Mouse (Mus musculus): ENCODE measurements around the gene Ccdc82.

The Ccdc82 gene

DNA sequence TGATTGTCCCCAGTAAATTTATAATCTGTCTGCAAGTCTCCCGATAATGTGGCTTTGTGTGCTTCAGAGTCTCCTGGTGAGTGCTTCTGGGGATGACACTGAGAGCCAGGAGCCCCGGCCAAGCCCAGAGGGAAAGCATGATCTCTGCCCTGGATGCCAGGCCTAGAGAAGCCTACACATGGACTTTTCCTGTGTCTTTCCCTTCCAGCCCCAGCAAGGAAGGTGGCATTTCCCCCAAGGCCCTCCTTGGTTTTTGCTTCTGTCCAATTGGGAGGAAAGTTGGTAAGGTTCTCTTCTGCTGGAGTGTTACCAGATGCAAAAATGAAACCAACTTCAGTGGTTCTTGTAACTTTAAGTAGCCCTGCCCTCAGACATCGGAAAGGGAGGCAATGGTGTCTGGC, 53.3 kb downstream of the Ccdc82 start:
- DNase-seq, result no peak

DNA sequence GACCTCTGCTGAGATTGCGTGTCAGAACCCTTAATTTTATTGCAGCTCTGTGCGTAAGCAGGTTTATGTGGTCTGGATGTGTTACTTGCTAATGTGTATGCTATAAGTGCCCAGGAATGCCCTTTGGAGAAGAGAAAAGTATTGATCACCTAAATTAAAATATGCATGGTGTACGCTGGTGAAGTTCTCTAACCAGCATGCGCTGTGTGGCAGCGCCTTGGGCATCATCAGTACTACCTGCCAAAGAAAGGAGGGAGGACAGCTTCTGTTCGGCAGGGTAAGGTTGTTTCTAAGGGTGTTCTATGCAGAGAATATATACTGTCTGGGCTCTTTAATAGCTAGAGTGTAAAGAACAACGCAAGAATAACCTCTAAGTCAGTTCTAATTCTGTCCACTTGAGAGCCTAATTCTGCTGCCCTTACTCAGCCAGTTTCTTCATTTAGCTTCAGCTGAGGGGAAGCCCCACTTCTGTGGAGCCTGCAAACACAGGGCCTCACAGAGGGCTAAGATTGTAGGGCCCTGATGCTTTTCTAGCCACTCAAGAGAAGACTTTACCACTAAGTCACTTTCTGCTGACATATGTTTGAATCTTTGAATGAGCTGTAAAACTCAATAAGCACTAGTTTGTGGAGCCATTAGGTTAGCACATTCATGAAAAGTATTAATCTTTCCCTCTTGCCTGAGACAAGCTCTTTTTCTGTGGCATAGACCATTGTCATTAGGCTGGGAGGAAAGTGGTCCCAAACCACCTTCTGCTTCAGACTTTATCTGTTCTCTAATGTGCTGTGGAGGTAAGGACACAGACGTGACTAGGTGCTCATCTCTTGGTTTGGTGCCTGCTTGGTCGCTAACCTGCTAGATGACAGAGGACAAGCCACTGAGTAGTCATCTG, 54.4 kb downstream of the Ccdc82 start:
- DNase-seq, result no peak

DNA sequence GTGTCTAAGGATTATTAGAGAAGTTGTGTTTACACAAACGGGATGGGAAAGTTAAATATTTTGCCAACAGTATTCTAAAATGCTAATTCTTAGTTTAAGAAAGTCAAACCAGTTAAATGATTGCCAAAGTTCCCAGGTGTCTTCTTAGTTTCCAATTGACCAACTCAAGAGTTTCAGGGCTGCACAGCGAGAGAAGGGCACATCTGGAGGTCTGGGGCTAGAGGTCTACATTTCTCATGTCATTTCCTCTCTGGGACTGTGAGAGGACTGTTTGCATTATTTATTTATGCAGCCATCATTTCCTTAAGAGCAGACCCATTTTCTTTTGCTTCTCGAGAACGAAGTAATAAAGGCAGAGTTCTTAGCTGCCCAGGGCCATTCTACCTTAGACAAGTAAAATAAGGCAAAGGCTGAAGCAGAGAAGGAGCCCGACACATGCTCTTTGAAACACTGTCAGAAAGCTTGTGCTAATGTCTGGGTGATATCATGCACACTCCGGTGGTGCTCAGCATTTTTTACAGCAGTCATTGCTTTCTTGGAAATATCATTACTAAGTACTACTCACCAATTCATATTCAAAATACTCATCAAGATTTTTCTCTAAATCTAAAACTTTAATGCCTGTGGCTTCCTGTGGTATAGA, 55.5 kb downstream of the Ccdc82 start:
- no peak for DNase-seq

DNA sequence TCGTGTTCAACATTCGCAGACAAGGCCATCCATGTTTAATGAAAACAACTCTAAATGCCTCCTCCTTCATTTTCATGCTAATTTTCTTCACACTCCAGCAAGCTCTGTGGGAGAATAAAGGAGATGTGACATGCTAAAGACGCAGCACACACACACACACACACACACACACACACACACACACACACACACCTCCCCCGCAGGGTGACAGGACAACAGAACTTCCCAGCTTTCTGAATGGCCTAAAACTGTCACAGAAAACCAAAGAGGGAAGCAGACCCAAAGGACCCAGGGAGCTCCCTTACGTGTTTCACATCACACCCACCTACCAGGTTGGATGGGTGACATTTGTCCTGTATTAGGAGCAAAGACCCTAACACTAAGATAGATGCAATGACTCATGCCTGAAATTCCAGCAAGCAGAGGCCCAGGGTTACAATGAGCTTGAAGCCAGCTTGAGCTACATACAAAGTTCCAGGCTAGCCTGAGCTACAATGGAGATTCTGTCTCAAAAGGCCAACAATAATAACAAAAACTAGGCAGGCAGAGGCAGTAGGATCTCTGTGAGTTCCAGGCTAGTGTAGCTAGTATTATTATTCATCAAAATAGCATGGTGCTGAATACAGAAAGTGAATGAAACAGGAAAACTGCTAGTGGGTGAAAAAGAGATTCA, 56.5 kb downstream of the Ccdc82 start:
- DNase-seq, result peak; percentile 39

DNA sequence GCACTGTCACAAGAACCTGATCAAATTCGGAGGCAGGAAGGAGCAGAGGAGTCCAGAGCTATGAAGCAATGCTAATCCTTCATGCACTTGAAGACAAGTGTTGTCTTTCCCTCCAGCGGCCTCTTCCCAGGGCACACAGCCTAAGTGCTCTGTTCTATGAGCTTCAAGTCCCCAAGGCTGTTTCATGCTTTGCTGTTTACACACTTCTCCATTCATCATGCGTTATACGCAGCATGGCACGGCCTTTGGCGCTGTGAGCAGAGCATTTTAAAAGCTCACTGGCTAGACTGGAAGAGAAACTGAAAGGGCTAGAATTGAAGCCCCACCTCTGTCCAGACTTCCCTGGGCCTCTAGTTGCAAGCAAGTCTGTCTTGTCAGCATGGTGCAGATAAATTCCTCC, 57.2 kb downstream of the Ccdc82 start:
- DNase-seq, result no peak

DNA sequence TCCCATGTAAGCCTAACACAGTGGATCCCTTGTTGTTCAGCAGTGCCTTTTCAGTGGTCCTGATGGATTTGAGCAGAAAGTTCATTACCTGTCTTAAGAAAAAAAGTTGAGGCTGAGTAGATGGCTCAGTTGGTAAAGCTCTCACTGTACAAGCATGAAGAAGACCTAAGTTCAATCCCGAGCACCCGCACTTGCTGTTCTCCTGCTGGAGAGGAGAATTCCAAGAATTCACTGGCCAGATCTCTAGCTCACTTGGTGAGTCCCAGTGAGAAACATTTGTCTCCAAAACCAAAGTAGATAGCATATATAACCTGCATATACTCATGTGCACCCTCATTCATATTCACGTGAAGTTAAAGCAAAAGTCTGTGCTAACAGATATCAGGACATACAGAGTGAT, 59.7 kb downstream of the Ccdc82 start:
- no peak for DNase-seq

DNA sequence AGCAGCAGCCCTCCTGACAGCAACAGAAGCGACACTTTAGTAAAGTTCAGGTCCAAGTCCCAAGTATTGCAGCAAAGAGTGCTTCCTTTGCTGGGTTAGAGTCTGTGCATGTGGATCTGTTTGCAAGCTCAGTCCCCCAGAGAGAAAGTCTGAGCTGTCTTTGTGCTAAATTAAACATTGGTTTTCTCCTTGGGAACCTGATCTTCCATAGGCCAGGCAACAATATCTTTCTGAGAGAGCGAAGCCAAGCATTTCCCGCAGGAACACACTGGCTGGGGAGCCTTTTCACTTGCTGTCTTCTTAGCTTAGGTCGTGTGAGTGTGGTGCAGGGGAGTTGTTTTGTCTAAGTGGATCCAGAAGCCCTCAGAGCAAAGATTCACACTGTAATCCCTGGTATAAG, 60.5 kb downstream of the Ccdc82 start:
- DNase-seq, result no peak

DNA sequence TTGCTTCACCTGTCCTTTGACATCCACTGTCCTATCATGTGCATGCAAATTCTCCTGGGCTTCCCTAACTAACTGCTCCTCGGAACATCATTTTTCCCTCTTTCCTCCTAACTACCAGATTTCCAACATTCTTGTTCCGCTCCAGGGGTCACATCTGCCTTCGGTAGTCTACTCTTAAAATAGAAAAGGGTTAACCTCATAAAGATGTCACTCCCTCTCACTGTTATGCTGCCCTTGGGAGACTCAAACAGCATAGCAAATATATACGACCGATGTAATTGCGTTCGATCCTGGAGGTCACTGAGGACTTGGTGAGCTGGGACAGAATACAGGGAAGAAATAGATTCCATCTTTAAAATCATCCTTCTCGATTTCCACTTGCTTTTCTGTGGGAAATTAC, 62.0 kb downstream of the Ccdc82 start:
- no peak for DNase-seq

DNA sequence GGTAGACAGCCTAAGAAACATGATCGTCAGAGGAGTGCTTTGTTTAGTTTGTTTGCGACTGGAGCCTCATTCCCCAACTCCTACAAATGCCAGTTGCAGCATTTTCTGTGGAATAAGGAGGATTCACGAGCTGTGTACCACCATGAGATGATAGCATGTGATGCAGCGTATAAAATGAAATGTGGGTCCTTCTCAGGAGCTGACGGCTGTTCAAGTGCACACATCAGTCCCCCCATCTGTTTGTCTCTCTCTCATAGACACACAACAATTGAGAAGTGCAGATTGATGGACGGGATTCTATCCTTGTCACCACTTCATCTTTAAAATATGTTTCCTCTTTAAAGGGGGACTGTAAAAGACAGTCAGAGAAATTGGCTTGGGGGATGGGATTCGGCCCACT, 63.1 kb downstream of the Ccdc82 start:
- no peak for DNase-seq

DNA sequence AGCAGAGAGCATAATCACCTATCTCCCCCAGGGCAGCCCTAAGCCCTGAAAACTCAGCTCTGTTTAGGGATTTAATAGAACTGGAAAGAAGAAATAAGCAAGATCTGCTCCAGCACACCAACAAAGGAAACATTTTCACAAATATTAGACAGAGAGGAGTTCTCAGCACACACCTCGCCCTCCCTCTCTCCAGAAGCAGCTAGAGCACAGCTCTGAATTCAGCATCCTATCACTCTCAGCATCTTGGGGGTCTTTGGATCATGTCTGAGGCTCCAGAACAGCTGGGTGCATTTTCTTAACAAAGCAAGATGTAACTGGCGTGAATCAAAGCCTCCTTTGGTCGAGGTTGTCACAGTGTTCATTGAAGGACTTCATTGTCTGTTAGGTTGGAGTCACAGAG, 63.5 kb downstream of the Ccdc82 start:
- DNase-seq, result no peak

DNA sequence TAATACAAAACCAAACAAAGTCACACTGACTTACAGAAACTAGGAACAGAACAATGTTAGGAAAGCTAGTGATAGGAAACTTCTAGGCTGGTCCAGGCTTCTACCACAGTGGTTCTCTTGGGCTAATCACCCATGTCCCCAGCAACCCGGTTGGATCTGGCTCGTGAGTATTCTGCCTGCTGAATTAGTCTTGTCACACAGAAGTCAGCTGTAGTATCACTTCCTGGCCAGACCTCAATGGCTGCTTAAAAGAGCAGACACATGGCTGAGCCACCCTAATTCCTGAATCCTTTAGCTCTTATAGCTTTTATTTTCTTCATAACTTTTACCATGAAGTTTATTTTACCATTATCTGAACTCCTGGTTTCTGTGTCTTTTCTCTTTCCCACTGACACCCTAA, 64.3 kb downstream of the Ccdc82 start:
- no peak for DNase-seq

DNA sequence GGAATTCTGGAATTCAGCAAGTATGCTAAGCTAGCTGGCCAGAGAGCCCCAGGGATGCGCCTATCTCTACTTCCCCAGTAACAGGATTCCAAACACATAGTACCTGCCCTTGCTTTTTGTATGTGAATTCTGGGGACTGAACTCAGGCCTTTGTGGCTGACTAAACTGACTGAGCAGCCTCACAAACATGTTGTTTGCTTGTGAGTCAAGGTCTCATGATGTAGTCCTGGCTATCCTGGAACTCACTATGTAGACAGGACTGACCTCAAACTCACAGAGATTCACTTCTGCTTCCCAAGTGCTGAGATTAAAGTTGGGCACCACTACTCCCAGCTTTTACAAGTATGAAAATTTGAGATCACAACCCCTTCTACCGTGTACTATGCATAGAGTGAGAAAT, 67.2 kb downstream of the Ccdc82 start:
- DNase-seq, result no peak

DNA sequence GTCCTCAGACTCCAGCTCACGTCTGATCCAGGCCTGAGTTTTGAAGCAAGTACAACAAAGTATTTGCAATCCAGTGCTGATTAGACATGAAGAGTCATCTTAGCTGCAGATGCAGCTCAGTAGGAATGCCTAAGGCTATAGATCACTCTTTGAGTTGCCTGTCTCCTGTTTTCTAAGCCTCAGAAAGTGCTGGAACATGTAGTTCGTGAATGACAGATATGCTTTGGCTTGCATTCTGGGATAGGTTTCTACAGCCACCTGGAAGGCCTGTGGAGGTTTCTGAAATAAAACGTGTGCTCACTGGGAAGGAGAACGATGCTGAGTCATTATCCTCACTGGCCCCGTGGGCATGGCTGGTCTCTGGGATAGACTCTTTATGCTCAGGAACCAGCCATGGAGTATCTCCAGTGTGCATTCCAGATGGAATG, 67.8 kb downstream of the Ccdc82 start:
- DNase-seq, result no peak

DNA sequence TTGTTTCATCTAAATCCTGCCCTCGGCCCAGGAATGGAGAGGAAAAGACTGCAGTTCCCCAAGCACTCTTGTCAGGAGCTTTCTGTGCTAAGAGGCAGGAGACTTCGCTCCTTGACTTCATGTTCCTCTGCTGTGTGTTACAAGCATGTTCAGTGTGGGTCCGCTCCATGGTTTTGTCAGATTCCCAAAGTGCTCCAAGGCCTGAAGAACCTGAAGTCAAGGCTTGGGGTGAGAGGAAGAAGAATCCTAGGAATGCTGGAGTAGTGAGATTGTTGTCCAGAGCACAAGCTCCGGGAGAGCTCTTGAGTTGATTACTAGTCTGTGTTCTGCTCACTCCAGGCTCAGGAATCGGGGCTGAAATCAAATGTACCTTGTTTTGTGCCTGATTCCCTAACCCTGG, 68.6 kb downstream of the Ccdc82 start:
- DNase-seq, result no peak

DNA sequence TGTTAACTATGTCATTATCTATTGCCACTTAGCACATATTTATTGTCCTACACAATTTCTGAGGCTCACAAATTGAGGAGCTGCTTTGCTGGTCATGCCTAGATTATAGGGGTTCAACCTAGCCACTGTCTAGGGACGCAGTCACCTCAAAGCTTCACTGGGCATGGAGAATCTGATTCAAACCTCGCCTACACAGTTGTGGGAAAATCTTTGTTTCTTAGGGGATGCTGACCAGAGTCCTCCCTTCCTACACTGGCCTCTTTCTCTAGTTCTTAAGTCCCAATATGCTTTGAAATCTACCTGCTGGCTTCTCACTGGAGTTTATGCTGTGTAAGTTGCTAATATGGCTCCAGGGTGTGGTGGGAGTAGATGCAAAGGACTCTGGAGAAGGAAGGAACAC, 72.8 kb downstream of the Ccdc82 start:
- DNase-seq, result no peak

DNA sequence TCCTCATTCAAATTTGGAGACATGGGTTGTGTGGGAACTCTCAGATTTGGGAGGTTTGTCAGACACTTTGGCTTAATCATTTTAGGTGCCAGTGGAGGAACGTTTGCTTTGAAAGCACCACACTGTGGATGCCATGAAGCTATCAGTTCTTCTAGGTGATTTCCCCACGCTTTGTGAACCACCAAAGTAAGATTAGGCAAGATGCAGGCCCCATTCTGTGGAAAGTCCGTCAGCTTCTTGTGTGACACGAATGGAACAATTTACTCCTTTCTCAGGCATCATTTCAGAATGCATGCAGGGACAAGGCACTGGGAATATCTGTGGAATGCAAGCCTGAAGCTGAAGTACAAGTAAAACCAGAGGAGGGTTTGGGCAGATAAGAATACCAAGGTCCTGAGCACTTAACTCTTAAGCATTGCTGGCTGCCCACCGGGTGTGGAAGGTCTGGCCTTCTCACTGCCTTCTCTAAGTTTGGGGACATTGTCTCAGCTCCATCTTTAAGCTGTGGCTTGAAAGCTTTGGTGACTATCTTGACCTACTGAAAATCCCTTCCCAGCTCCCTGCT, 74.1 kb downstream of the Ccdc82 start:
- no peak for DNase-seq

DNA sequence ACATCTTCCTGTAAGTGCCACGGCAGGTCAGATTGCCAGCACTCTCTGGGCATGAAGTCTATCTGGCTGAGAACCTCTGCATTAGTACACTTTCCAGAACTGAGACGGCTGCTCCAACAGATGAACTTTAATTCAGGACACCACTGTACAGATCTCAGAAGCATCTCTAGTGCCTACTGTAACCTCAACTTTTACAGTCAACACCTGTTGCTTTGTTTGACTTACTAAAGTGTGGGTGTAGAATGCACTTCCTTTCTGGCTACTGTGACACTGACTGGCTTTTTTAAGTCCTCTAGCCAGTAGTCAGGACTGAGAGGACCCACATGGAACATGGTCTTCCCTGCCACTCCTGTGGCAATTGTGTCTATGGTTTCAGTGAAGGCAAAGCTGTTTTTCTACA, 76.3 kb downstream of the Ccdc82 start:
- no peak for DNase-seq

DNA sequence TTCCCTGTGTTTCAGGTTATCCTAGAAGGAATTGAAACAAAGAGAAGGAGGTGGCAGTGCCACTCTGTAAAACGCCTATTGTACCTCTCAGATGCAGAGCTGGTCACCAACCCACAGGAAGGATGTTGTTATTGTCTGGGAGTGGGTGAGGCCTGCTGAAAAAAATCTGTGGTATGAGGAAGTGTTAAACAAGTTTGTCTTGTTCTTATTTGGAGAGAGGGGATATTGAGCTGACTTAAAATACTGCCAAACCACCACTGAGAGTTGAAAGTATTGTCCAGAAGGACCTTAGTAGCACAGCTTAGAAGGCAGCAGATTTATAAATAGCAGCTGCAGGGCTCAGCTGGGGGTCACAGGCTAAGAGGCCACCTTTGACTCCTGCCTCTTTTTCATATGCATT, 76.9 kb downstream of the Ccdc82 start:
- DNase-seq, result no peak

Measured in embryo, embryonic 11 days (tissue).